Mouse (Mus musculus): ENCODE measurements at regions not wholly inside any gene's neighbourhood (a gene's known extent, or its start where the extent isn't known, plus 50 kb on each side); places are given as distances from the start of the nearest gene placed in this dataset. TPM values are rescaled to one million over a fixed set of nuclear protein-coding genes. Genes with fewer than 3 reads are reported as not detected.

Small RNA genes in the stretch of these regions (microRNA-seq; reads per million reads assigned to microRNA genes)
- not detected for gene Gm25507
